Mouse (Mus musculus) testis, adult 2 months (tissue): ENCODE results near the gene Sorl1.

Experiments
- CTCF ChIP-seq: fragments of 200-500 bp; IDR thresholded peaks from 2 replicates; pipeline ENCODE4 v1.5.1; 2012; ENCODE audit warnings: low read depth, mild to moderate bottlenecking, inconsistent platforms, low read length, moderate library complexity; ENCODE audit not compliant: control insufficient read depth, insufficient read depth, insufficient replicate concordance
- POLR2A ChIP-seq: fragments of 200-500 bp; IDR thresholded peaks from 2 replicates; pipeline ENCODE4 v1.6.1; 2012; ENCODE audit warnings: low read depth, mild to moderate bottlenecking, inconsistent platforms, low read length, moderate library complexity; ENCODE audit not compliant: control insufficient read depth

DNA sequence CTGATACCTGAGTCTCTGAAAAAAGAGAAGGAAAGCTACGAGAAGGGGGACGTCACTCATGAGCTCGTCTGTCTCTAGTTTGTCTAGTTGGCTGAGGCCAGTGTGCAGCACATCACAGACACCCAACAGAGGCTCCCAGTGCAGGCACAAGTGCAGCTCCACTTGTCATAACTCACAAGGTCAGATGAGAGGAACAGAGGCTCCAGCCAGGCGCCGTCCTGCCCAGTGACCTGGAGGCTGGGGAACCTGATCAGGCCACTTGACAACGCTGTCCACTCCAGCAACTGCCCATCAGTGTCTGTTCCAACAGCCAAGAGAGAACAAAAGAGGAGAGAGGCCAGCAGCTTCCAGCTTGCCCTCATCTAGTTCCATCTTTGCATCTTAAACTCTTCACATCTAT is 201.7 kb downstream of the Sorl1 start:
- TF ChIP-seq CTCF (no peak), POLR2A (no peak)
